ENCODE assay signal across 28 mouse cellular contexts in the genomic region with DNA sequence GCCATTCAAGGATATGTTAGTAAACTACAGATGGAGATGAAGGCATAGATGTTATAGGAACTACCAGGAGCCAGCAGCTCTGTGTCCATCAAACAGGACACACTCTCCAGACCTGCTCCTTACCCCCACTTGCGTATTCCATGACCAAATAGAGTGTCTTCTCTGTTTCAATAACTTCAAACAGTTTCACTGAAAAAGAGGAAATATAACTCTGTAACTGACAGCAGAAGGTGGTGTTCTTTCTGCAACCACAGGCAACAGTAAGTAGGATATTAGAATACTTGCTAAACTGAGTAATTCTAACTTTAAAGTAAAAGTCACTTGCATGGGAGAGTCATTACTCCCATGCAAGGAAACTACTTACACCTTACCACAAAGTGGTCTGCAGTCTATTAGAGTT. TPM values are rescaled to one million over a fixed set of nuclear protein-coding genes. Genes with fewer than 3 reads are reported as not detected.
DNase-seq lines count a peak whose midpoint lies in the region; ATAC-seq lines count a peak whose summit lies in the region.
"Had no signal": no experiment of that assay in that cellular context is flagged by ENCODE, and none has a peak within 500 bp of the region (broad histone marks: within the 10 kb centered on the region; RNA-seq: fewer than 3 reads in every experiment).

No protein-coding gene starts in this region.

- no peak overlapping the region for H3K4me2 ChIP-seq in liver, embryonic 11.5 days
- H3K4me2 ChIP-seq: forebrain, embryonic 13.5 days; heart, embryonic 13.5 days; hindbrain, embryonic 14.5 days had no signal

- H3K27me3 ChIP-seq in liver, embryonic 11.5 days (replicated peaks; ENCODE audit: control insufficient read depth, insufficient read depth, low read length), result no peaks in the 10 kb centered on the region
- H3K27me3 ChIP-seq: forebrain, embryonic 13.5 days; heart, embryonic 13.5 days; Patski had no signal

- H3K27ac ChIP-seq in liver, embryonic 11.5 days (ENCODE audit: low read depth, low read length), result no peak overlapping the region
- H3K27ac ChIP-seq: forebrain, embryonic 10.5 days; forebrain, embryonic 13.5 days; gastrocnemius, adult 2 months; heart, adult 2 months; heart, embryonic 13.5 days; hindbrain, embryonic 14.5 days; hindbrain, postnatal 0 days had no signal

- H3K4me3 ChIP-seq in liver, embryonic 11.5 days (ENCODE audit: low read depth, low read length), result no peak overlapping the region
- H3K4me3 ChIP-seq: forebrain, embryonic 10.5 days; forebrain, embryonic 13.5 days; gastrocnemius, adult 2 months; heart, adult 2 months; heart, embryonic 13.5 days had no signal

- H3K4me1 ChIP-seq in liver, embryonic 11.5 days (replicated peaks; ENCODE audit: control insufficient read depth, insufficient read depth, low read length), result peaks cover 5% of the 10 kb centered on the region
- H3K4me1 ChIP-seq: forebrain, embryonic 10.5 days; forebrain, embryonic 13.5 days had no signal

- H3K9ac ChIP-seq in liver, embryonic 11.5 days (ENCODE audit: low read depth, low read length), result no peak overlapping the region
- H3K9ac ChIP-seq: forebrain, embryonic 13.5 days; heart, embryonic 13.5 days; hindbrain, embryonic 14.5 days had no signal

- no peaks in the 10 kb centered on the region for H3K36me3 ChIP-seq in liver, embryonic 11.5 days (ENCODE audit: control insufficient read depth, insufficient read depth, low read length)

- no peaks in the 10 kb centered on the region for H3K9me3 ChIP-seq in liver, embryonic 11.5 days (ENCODE audit: control insufficient read depth, low read length)
- H3K9me3 ChIP-seq: forebrain, embryonic 10.5 days; forebrain, embryonic 13.5 days; heart, embryonic 13.5 days had no signal

- DNase-seq in liver, embryonic 11.5 days (ENCODE audit: low spot score), result no peak
- no peak for DNase-seq in liver
- peak; percentile 50 for DNase-seq in MEL-GATA-1-ER (ENCODE audit: extremely low read depth, low read depth)
- no peak for DNase-seq in frontal cortex, postnatal 36 days (ENCODE audit: low spot score in 2 of 2)
- DNase-seq in layer of hippocampus, postnatal 10 days (ENCODE audit: low spot score in 2 of 2), result no peak
- no peak for DNase-seq in layer of hippocampus, adult 11-12 months (ENCODE audit: low spot score)
- DNase-seq: adrenal gland, postnatal 10 days; cerebellum, adult 11 months; cerebellum, adult 8-10 months; cerebellum, postnatal 10 days; cerebellum, postnatal 36 days; gastrocnemius, adult 2 months; gastrocnemius, postnatal 14 days; heart, adult 2 months; heart, postnatal 14 days; heart, postnatal 4 days had no signal

- WGBS in liver, embryonic 11.5 days, result 75% methylated on average over 1 of the region's 1 CpGs

- peak; percentile 4 for ATAC-seq in liver, embryonic 11.5 days (replicated peaks; ENCODE audit: low FRiP score)
- peak; percentile 83 for ATAC-seq in granulocyte monocyte progenitor cell, adult 5-6 weeks (replicated peaks; ENCODE audit: poor library complexity, severe bottlenecking)
- ATAC-seq in megakaryocyte progenitor cell, adult 5-6 weeks (replicated peaks; ENCODE audit: poor library complexity), result peak; percentile 74
- ATAC-seq: CD4-positive, CD25-positive, alpha-beta regulatory T cell, adult 4 months; forebrain, embryonic 13.5 days; forebrain, embryonic 16.5 days; hindbrain, postnatal 0 days; inflammation-experienced regulatory T-cells, adult 6 months; Patski had no signal

RNA-seq across cellular contexts. Expression of gene C130074G19Rik, which starts 44.9 kb away (rescaled TPM):
- 1.9 and 2.0 TPM in 2 replicates for polyA plus RNA-seq in liver, embryonic 11.5 days (2014; fragmentation: Nextera tagmentation; extraction: Ambion mirVana)
- total RNA-seq in granulocyte monocyte progenitor cell, adult 5-6 weeks (2014; fragmentation: Nextera tagmentation), result not detected in 2 replicates
- 0.13 TPM in 1 of 2 replicates, not detected in the other for total RNA-seq in granulocyte monocyte progenitor cell, adult 5-6 weeks (2017)
- total RNA-seq in megakaryocyte progenitor cell, adult 5-6 weeks (2015), result not detected in 2 replicates
- total RNA-seq in megakaryocyte progenitor cell, adult 5-6 weeks (2017), result not detected in 2 replicates
- total RNA-seq in layer of hippocampus, postnatal 10 days (2021), result 10 to 100 TPM; 12.6 to 14.9 TPM
- polyA plus RNA-seq: C2C12; CD4-positive, CD25-positive, alpha-beta regulatory T cell, adult 4 months; inflammation-experienced regulatory T-cells, adult 6 months had no signal

Comparison
In these comparisons a context has a peak if more than half of its experiments do, and no peak if none do; other contexts are left out.
1. ATAC-seq: peak in every context shown above with its lines; median percentile 83 in granulocyte monocyte progenitor cell, adult 5-6 weeks; 74 in megakaryocyte progenitor cell, adult 5-6 weeks; 4 in liver, embryonic 11.5 days.
2. RNA of gene C130074G19Rik, which starts 44.9 kb away (total RNA-seq): 12.6 to 14.9 TPM in layer of hippocampus, postnatal 10 days; 0.13 TPM in granulocyte monocyte progenitor cell, adult 5-6 weeks and not detected in megakaryocyte progenitor cell, adult 5-6 weeks; every median in the first group is over 10 times any median in the second.